Mouse (Mus musculus) olfactory bulb, adult 2 months (tissue): ENCODE data around the gene 1700017B05Rik. TPM values are rescaled to one million over a fixed set of nuclear protein-coding genes. Genes with fewer than 3 reads are reported as not detected.

Experiments used
- H3K27ac ChIP-seq: fragments of 200-500 bp; 2 replicates; pipeline ENCODE4 v1.5.1; 2012; ENCODE audit warnings: low read depth, low read length; ENCODE audit not compliant: insufficient read depth
- H3K4me1 ChIP-seq: fragments of 200-500 bp; 2 replicates; pipeline ENCODE4 v1.6.1; 2012; ENCODE audit warnings: low read length; ENCODE audit not compliant: control insufficient read depth, insufficient read depth
- H3K4me3 ChIP-seq: fragments of 200-500 bp; 2 replicates; pipeline ENCODE4 v1.5.1; 2012; ENCODE audit warnings: mild to moderate bottlenecking, low read depth, low read length, moderate library complexity; ENCODE audit not compliant: insufficient read depth
- CTCF ChIP-seq: fragments of 200-500 bp; IDR thresholded peaks from 2 replicates; pipeline ENCODE4 v1.5.1; 2012; ENCODE audit warnings: low read depth, mild to moderate bottlenecking, low read length, moderate library complexity; ENCODE audit not compliant: insufficient read depth
- POLR2A ChIP-seq: fragments of 200-500 bp; IDR thresholded peaks from 2 replicates; pipeline ENCODE4 v1.6.1; 2012; ENCODE audit warnings: mild to moderate bottlenecking, low read depth, low read length, moderate library complexity; ENCODE audit not compliant: insufficient read depth
- WGBS: fragments of 180-500 bp; shearing (Covaris S2); methylation state at CpG from one replicate; pipeline ENCODE4 v1.1.7; 2018; 5-methylcytosine and 5-hydroxymethylcytosine counted together
- polyA plus RNA-seq: library from polyadenylated mRNA; stranded (reverse); fragments of >200 nt; gene quantifications from 2 replicates; pipeline ENCODE4 v1.2.4, GENCODE M21; 2012; ENCODE audit warnings: low replicate concordance; ENCODE audit not compliant: missing spikeins, insufficient read depth, insufficient read length

Gene 1700017B05Rik
- polyA plus RNA-seq, 1 experiment = not detected

- WGBS = 47% methylated on average over 5 of the region's 5 CpGs
- H3K4me3 ChIP-seq = no peak overlapping the region
These were observed 19.5 kb downstream of the 1700017B05Rik start for GRCm38 (mm10) chr9:57242916-57243315.

GRCm38 (mm10) chr9:57241111-57241510, 21.3 kb downstream of the 1700017B05Rik start:
- TF ChIP-seq POLR2A (no peak), CTCF (no peak)
- WGBS = 90% methylated on average over 5 of the region's 5 CpGs
- no peak overlapping the region for H3K27ac ChIP-seq

More at GRCm38 (mm10) chr9:57242916-57243315, 19.5 kb downstream of the 1700017B05Rik start:
- Histone ChIP-seq H3K27ac (no peak overlapping the region), H3K4me1 (peaks cover 2% of the 10 kb centered on the region; the same call in 1 of the 2 replicates)
- TF ChIP-seq CTCF = no peak
- TF ChIP-seq POLR2A = no peak

GRCm38 (mm10) chr9:57238220-57238619, 24.2 kb downstream of the 1700017B05Rik start:
- no peak for TF ChIP-seq CTCF
- no peak for TF ChIP-seq POLR2A
- Histone ChIP-seq H3K4me3 (no peak overlapping the region), H3K4me1 (no peaks in the 10 kb centered on the region), H3K27ac (no peak overlapping the region)
- WGBS = 91% methylated on average over 2 of the region's 2 CpGs

More at GRCm38 (mm10) chr9:57241111-57241510, 21.3 kb downstream of the 1700017B05Rik start:
- Histone ChIP-seq H3K4me3 (no peak overlapping the region), H3K4me1 (peaks cover 2% of the 10 kb centered on the region; the same call in 1 of the 2 replicates)

GRCm38 (mm10) chr9:57237705-57238104, 24.7 kb downstream of the 1700017B05Rik start:
- 80% methylated on average over 5 of the region's 5 CpGs for WGBS
- H3K4me1 ChIP-seq = no peaks in the 10 kb centered on the region
- no peak overlapping the region for H3K4me3 ChIP-seq
- no peak overlapping the region for H3K27ac ChIP-seq
- TF ChIP-seq CTCF = no peak
- no peak for TF ChIP-seq POLR2A

- no peak for TF ChIP-seq POLR2A
- TF ChIP-seq CTCF = no peak
- Histone ChIP-seq H3K4me3 (no peak within 1 kb of the TSS), H3K4me1 (no peaks in the 10 kb centered on the region), H3K27ac (no peak within 1 kb of the TSS)
- WGBS = 90% methylated on average over 2 of the region's 2 CpGs
These were observed 26.2 kb downstream of the 1700017B05Rik start, which contains the start of gene Trcg1 for GRCm38 (mm10) chr9:57236256-57236655. Gene Trcg1 (plus strand): TSS chr9:57236556.

- no peaks in the 10 kb centered on the region for H3K4me1 ChIP-seq
- WGBS = 93% methylated on average over 3 of the region's 3 CpGs
- H3K27ac ChIP-seq = no peak overlapping the region
- no peak for TF ChIP-seq CTCF
- TF ChIP-seq POLR2A = no peak
- H3K4me3 ChIP-seq = no peak overlapping the region
These were observed 28.6 kb downstream of the 1700017B05Rik start for GRCm38 (mm10) chr9:57233767-57234166.

GRCm38 (mm10) chr9:57233142-57233541, 29.3 kb downstream of the 1700017B05Rik start:
- 75% methylated on average over 6 of the region's 6 CpGs for WGBS
- TF ChIP-seq POLR2A = no peak
- TF ChIP-seq CTCF = no peak
- H3K27ac ChIP-seq = no peak overlapping the region

GRCm38 (mm10) chr9:57232341-57232940, 30.0 kb downstream of the 1700017B05Rik start:
- no peaks in the 10 kb centered on the region for H3K4me1 ChIP-seq
- no peak overlapping the region for H3K4me3 ChIP-seq
- no peak overlapping the region for H3K27ac ChIP-seq
- WGBS = 94% methylated on average over 5 of the region's 5 CpGs
- TF ChIP-seq CTCF = no peak

More at GRCm38 (mm10) chr9:57233142-57233541, 29.3 kb downstream of the 1700017B05Rik start:
- Histone ChIP-seq H3K4me1 (no peaks in the 10 kb centered on the region), H3K4me3 (no peak overlapping the region)

- Histone ChIP-seq H3K4me1 (no peaks in the 10 kb centered on the region), H3K4me3 (no peak overlapping the region), H3K27ac (no peak overlapping the region)
- WGBS = 77% methylated on average over 8 of the region's 8 CpGs
- no peak for TF ChIP-seq POLR2A
- TF ChIP-seq CTCF = no peak
These were observed 30.7 kb downstream of the 1700017B05Rik start for GRCm38 (mm10) chr9:57231536-57232255.
